Mouse (Mus musculus) MEL (cell line): ENCODE data around the gene Rnps1.

Experiments
- CTCF ChIP-seq, 3 experiments: IDR thresholded peaks in 2 of 3; conservative IDR thresholded peaks in 1 of 3; 2 replicates each; pipeline ENCODE4 v1.5.1; 2011 to 2012; ENCODE audit warnings: low read length in 3 of 3, low read depth in 2 of 3, mild to moderate bottlenecking in 2 of 3, improper control_type of control experiment in 1 of 3, inconsistent platforms in 1 of 3, mixed read lengths in 1 of 3, moderate library complexity in 1 of 3; ENCODE audit not compliant: control insufficient read depth in 1 of 3, insufficient read depth in 1 of 3, poor library complexity in 1 of 3, severe bottlenecking in 1 of 3
- EP300 ChIP-seq, 2 experiments: IDR thresholded peaks; 2 replicates each; pipeline ENCODE4 v1.6.1; 2011; ENCODE audit warnings: improper control_type of control experiment in 2 of 2, low read length in 2 of 2, low read depth in 1 of 2, mild to moderate bottlenecking in 1 of 2
- ETS1 ChIP-seq: IDR thresholded peaks from 2 replicates; pipeline ENCODE4 v1.6.1; 2012; ENCODE audit warnings: low read depth, mild to moderate bottlenecking, inconsistent platforms, low read length, improper control_type of control experiment, moderate library complexity
- HCFC1 ChIP-seq: IDR thresholded peaks from 2 replicates; pipeline ENCODE4 v1.6.1; 2012; ENCODE audit warnings: low read depth, mild to moderate bottlenecking, inconsistent platforms, low read length, improper control_type of control experiment, moderate library complexity
- MAFK ChIP-seq: IDR thresholded peaks from 2 replicates; pipeline ENCODE4 v1.6.1; 2011; ENCODE audit warnings: low read depth, mild to moderate bottlenecking, low read length, improper control_type of control experiment, borderline replicate concordance
- POLR2AphosphoS2 ChIP-seq: IDR thresholded peaks from 2 replicates; pipeline ENCODE4 v1.6.1; 2011; ENCODE audit warnings: low read length, improper control_type of control experiment
- SIN3A ChIP-seq: IDR thresholded peaks from 2 replicates; pipeline ENCODE4 v1.6.1; 2012; ENCODE audit warnings: low read length, improper control_type of control experiment, inconsistent platforms
- TCF12 ChIP-seq: IDR thresholded peaks from 2 replicates; pipeline ENCODE4 v1.6.1; 2014; ENCODE audit warnings: low read depth, mild to moderate bottlenecking, inconsistent platforms, low read length, improper control_type of control experiment, moderate library complexity

DNA sequence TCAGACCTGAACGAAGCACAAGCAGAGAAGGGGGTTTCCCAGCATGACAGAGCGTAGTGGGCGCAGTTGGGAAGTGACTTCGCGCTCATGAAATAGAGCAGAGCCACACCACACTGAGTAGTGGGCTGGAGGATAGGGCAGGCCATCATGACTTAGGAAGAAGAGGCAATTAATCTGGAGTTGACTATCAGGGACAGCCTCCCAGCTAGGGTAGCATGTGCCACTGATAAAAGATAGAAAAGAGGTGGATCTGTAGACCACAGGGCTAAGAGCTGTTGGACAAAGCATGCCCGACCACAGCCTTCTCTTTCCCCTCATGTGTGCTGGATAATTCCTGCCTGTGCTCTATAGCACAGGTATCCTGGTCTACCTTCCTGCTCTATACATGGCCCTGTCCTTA is 38.5 kb upstream of the Rnps1 start:
- TF ChIP-seq POLR2AphosphoS2: no peak
- no peak for TF ChIP-seq MAFK
- no peak for TF ChIP-seq CTCF (IDR thresholded peaks at IDR 0.05 in 2 of 3, conservative IDR thresholded peaks at IDR 0.05 in 1 of 3; ENCODE audit: control insufficient read depth in 1 of 3, insufficient read depth in 1 of 3, low read depth in 2 of 3, low read length in 3 of 3, poor library complexity in 1 of 3, severe bottlenecking in 1 of 3)
- TF ChIP-seq ETS1: no peak
- TF ChIP-seq EP300 (IDR thresholded peaks at IDR 0.05; ENCODE audit: low read depth in 1 of 2, low read length in 2 of 2): peak in 1 of 2 experiments; percentile 38; a peak in 1 of 4 replicates
- TF ChIP-seq TCF12: no peak
- no peak for TF ChIP-seq SIN3A
- no peak for TF ChIP-seq HCFC1
